Mouse (Mus musculus) small intestine, adult 2 months (tissue): ENCODE data around the gene Tnfaip3. TPM values are rescaled to one million over a fixed set of nuclear protein-coding genes. Genes with fewer than 3 reads are reported as not detected.
A peak's percentile ranks its signal among the peaks of the same experiment; 100 is the strongest.

Experiments used
- H3K27ac ChIP-seq: fragments of 200-500 bp; 2 replicates; pipeline ENCODE4 v1.5.1; 2012; ENCODE audit warnings: low read depth, low read length, control low read depth, inconsistent platforms; ENCODE audit not compliant: insufficient read depth
- H3K27me3 ChIP-seq: fragments of 200-500 bp; 2 replicates; pipeline ENCODE4 v1.6.1; 2012; ENCODE audit warnings: mild to moderate bottlenecking, moderate library complexity, low read length, inconsistent platforms; ENCODE audit not compliant: control insufficient read depth, insufficient read depth
- H3K36me3 ChIP-seq: fragments of 200-500 bp; 2 replicates; pipeline ENCODE4 v1.6.1; 2012; ENCODE audit warnings: mild to moderate bottlenecking, low read length, control low read depth, inconsistent platforms; ENCODE audit not compliant: control insufficient read depth, insufficient read depth
- H3K4me1 ChIP-seq: fragments of 200-500 bp; 2 replicates; pipeline ENCODE4 v1.6.1; 2012; ENCODE audit warnings: low read length, inconsistent platforms, mixed read lengths; ENCODE audit not compliant: control insufficient read depth, insufficient read depth, insufficient read length
- H3K4me3 ChIP-seq: fragments of 200-500 bp; 2 replicates; pipeline ENCODE4 v1.5.1; 2012; ENCODE audit warnings: low read depth, mild to moderate bottlenecking, control low read depth, inconsistent platforms, low read length, moderate library complexity
- CTCF ChIP-seq: fragments of 200-500 bp; IDR thresholded peaks from 2 replicates; pipeline ENCODE4 v1.5.1; 2012; ENCODE audit warnings: low read depth, mild to moderate bottlenecking, control low read depth, inconsistent platforms, low read length, moderate library complexity, mixed read lengths; ENCODE audit not compliant: insufficient replicate concordance, insufficient read length; ENCODE audit errors: extremely low read depth
- POLR2A ChIP-seq: fragments of 200-500 bp; IDR thresholded peaks from 2 replicates; pipeline ENCODE4 v1.6.1; 2012; ENCODE audit warnings: low read depth, mild to moderate bottlenecking, control low read depth, inconsistent platforms, low read length, moderate library complexity
- WGBS: fragments of 180-500 bp; shearing (Covaris S2); methylation state at CpG from one replicate; pipeline ENCODE4 v1.1.7; 2018; 5-methylcytosine and 5-hydroxymethylcytosine counted together
- polyA plus RNA-seq: library from polyadenylated mRNA; depleted of rRNA; stranded (reverse); fragments of >200 nt; gene quantifications from 2 replicates; pipeline ENCODE4 v1.2.3, GENCODE M21; 2012

Tnfaip3 gene
- polyA plus RNA-seq, 1 experiment, result 7.4 TPM

GRCm38 (mm10) chr10:19007897-19008606, 7.4 kb downstream of the Tnfaip3 start:
- TF ChIP-seq CTCF (no peak), POLR2A (no peak; the same call in 1 of the 2 replicates)
- H3K4me1 ChIP-seq, result peaks cover 16% of the 10 kb centered on the region
- H3K27ac ChIP-seq, result peak overlapping the region; percentile 95
- H3K27me3 ChIP-seq, result no peaks in the 10 kb centered on the region
- peak overlapping the region; percentile 57 for H3K4me3 ChIP-seq
- peaks cover 60% of the 10 kb centered on the region for H3K36me3 ChIP-seq
- WGBS, result 36% methylated on average over 8 of the region's 8 CpGs

- Histone ChIP-seq H3K4me3 (no peak overlapping the region), H3K4me1 (peaks cover 14% of the 10 kb centered on the region), H3K36me3 (peaks cover 63% of the 10 kb centered on the region), H3K27me3 (no peaks in the 10 kb centered on the region), H3K27ac (no peak overlapping the region)
- 83% methylated on average over 12 of the region's 12 CpGs for WGBS
- TF ChIP-seq POLR2A, result no peak
- TF ChIP-seq CTCF, result no peak
These were observed 13.2 kb downstream of the Tnfaip3 start for GRCm38 (mm10) chr10:19002091-19002785.

GRCm38 (mm10) chr10:18999427-18999826, 16.0 kb downstream of the Tnfaip3 start:
- TF ChIP-seq CTCF (peak; percentile 56; the same call in 1 of the 2 replicates), POLR2A (no peak)

GRCm38 (mm10) chr10:18996331-18996730, 19.1 kb downstream of the Tnfaip3 start:
- peaks cover 9% of the 10 kb centered on the region for H3K36me3 ChIP-seq
- H3K4me1 ChIP-seq, result peaks cover 12% of the 10 kb centered on the region; the same call in 1 of the 2 replicates
- H3K27ac ChIP-seq, result peak overlapping the region; percentile 80
- no peak overlapping the region for H3K4me3 ChIP-seq
- TF ChIP-seq CTCF (no peak), POLR2A (no peak)
- H3K27me3 ChIP-seq, result no peaks in the 10 kb centered on the region

More at GRCm38 (mm10) chr10:18999427-18999826, 16.0 kb downstream of the Tnfaip3 start:
- WGBS, result 71% methylated on average over 2 of the region's 2 CpGs
- Histone ChIP-seq H3K36me3 (peaks cover 36% of the 10 kb centered on the region), H3K27me3 (no peaks in the 10 kb centered on the region), H3K27ac (no peak overlapping the region), H3K4me3 (no peak overlapping the region), H3K4me1 (peaks cover 16% of the 10 kb centered on the region; the same call in 1 of the 2 replicates)

GRCm38 (mm10) chr10:18995465-18996261, 19.8 kb downstream of the Tnfaip3 start:
- peak overlapping the region; percentile 80 for H3K27ac ChIP-seq
- H3K4me3 ChIP-seq, result no peak overlapping the region
- no peak for TF ChIP-seq CTCF
- TF ChIP-seq POLR2A, result no peak
- WGBS, result 37% methylated on average over 12 of the region's 12 CpGs
- H3K36me3 ChIP-seq, result 0 out of 2 replicates have a peak, but pooled peaks cover 5% of the 10 kb centered on the region
- H3K4me1 ChIP-seq, result peaks cover 12% of the 10 kb centered on the region; the same call in 1 of the 2 replicates
- no peaks in the 10 kb centered on the region for H3K27me3 ChIP-seq

- Histone ChIP-seq H3K36me3 (no peaks in the 10 kb centered on the region), H3K4me1 (peaks cover 10% of the 10 kb centered on the region; the same call in 1 of the 2 replicates), H3K27me3 (no peaks in the 10 kb centered on the region), H3K27ac (no peak overlapping the region), H3K4me3 (no peak overlapping the region)
- TF ChIP-seq CTCF (no peak), POLR2A (no peak)
- WGBS, result 93% methylated on average over 4 of the region's 4 CpGs
These were observed 22.5 kb downstream of the Tnfaip3 start for GRCm38 (mm10) chr10:18992971-18993370.

- H3K4me3 ChIP-seq, result no peak overlapping the region
- TF ChIP-seq POLR2A, result no peak
- TF ChIP-seq CTCF, result no peak
These were observed 24.4 kb downstream of the Tnfaip3 start for GRCm38 (mm10) chr10:18991057-18991456.

More at GRCm38 (mm10) chr10:18991057-18991456, 24.4 kb downstream of the Tnfaip3 start:
- Histone ChIP-seq H3K27me3 (no peaks in the 10 kb centered on the region), H3K4me1 (peaks cover 5% of the 10 kb centered on the region; the same call in 1 of the 2 replicates), H3K36me3 (no peaks in the 10 kb centered on the region), H3K27ac (no peak overlapping the region)
- 83% methylated on average over 4 of the region's 4 CpGs for WGBS
